Mouse (Mus musculus): ENCODE measurements at regions not wholly inside any gene's neighbourhood (a gene's known extent, or its start where the extent isn't known, plus 50 kb on each side); places are given as distances from the start of the nearest gene placed in this dataset.

DNA sequence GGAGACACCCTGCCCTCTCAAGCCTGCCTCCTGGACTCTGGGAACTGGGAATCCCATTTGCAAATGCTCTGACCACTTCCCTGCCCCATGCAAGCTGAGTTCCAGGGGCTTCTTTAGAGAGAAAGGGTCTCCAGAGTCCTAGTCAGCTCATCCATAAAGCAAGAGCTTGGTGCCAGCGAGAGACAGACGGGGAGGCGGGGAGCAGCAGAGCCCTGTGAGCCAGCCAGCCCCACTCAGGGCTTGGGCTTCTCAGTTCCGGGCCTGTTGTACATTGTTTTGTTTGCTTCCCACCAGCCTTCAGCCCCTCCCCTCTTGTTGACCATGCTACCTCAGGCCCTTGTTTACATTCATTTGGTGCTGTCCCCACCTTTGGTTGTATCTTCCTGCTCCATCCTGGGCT lies 143.9 kb upstream of the Thy1 start:
- H3K9me3 ChIP-seq (ENCODE audit: low read length), result no peaks in the 10 kb centered on the region
- H3K27ac ChIP-seq (ENCODE audit: low read depth), result no peak overlapping the region
- TF ChIP-seq EP300 (IDR thresholded peaks at IDR 0.05; ENCODE audit: low read depth) (no peak), CTCF (IDR thresholded peaks at IDR 0.05; ENCODE audit: low read depth) (no peak)
- no peak overlapping the region for H3K4me3 ChIP-seq (ENCODE audit: low read depth, low read length)
- H3K4me1 ChIP-seq (ENCODE audit: insufficient read depth), result no peaks in the 10 kb centered on the region
- H3K36me3 ChIP-seq (replicated peaks; ENCODE audit: insufficient read depth, low read length), result no peaks in the 10 kb centered on the region
- no peak overlapping the region for H3K9ac ChIP-seq (replicated peaks)
- WGBS (ENCODE audit: insufficient replicate concordance), result 52% methylated on average over 4 of the region's 4 CpGs
- ATAC-seq (no peak), DNase-seq (no peak)
- no peaks in the 10 kb centered on the region for H3K27me3 ChIP-seq (ENCODE audit: insufficient read depth, low read length)
- H3K4me2 ChIP-seq (ENCODE audit: low read depth, low read length), result no peak overlapping the region

DNA sequence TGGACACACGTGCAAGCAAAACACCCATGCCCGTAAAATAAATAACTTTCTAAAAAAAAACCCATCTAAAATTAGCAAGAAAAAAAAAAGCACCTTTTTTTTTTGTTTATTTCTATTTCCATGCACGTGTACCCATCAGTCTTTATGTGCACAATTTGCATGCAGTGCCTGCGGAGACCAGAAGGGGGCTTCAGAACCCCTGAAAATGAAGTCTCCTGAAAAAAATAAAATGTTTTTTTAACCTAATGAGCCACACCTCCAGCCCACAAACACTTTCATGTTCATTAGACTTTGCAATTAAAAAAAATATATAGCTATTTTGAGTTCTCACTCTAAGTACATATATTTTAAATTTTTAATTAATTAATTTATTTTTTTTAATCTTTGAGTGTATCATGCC lies 134.9 kb upstream of the Thy1 start:
- Histone ChIP-seq H3K36me3 (replicated peaks; ENCODE audit: insufficient read depth, low read length) (no peaks in the 10 kb centered on the region), H3K4me2 (ENCODE audit: low read depth, low read length) (no peak overlapping the region), H3K4me1 (ENCODE audit: insufficient read depth) (no peaks in the 10 kb centered on the region), H3K9ac (replicated peaks) (no peak overlapping the region), H3K27ac (ENCODE audit: low read depth) (no peak overlapping the region), H3K9me3 (ENCODE audit: low read length) (no peaks in the 10 kb centered on the region), H3K4me3 (ENCODE audit: low read depth, low read length) (no peak overlapping the region), H3K27me3 (ENCODE audit: insufficient read depth, low read length) (no peaks in the 10 kb centered on the region)
- WGBS (ENCODE audit: insufficient replicate concordance), result 76% methylated on average over 4 of the region's 4 CpGs
- DNase-seq (no peak), ATAC-seq (no peak)
- TF ChIP-seq CTCF (IDR thresholded peaks at IDR 0.05; ENCODE audit: low read depth) (no peak), EP300 (IDR thresholded peaks at IDR 0.05; ENCODE audit: low read depth) (no peak)

DNA sequence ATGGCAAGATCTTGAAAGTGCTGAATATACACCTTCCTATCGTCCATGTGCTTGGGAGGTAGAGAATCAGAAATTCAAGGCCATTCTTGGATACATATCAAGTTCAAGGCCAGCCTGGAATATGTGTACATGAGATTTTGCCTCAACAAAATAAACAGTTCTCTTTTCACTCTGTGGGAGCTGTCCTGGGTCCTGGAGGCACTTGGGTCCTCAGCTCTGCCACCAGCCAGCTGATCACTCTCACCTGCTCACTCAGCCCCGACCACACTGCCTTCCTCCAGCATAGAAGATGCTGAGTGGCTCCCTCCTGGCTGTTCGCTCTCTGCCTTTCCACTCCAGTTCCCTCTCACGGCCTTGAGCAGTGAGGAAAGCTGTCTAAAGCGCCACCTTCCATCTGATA lies 128.2 kb upstream of the Thy1 start:
- TF ChIP-seq EP300 (IDR thresholded peaks at IDR 0.05; ENCODE audit: low read depth), result no peak
- TF ChIP-seq CTCF (IDR thresholded peaks at IDR 0.05; ENCODE audit: low read depth), result no peak
- ATAC-seq, result no peak
- 43% methylated on average over 5 of the region's 5 CpGs for WGBS (ENCODE audit: insufficient replicate concordance)

DNA sequence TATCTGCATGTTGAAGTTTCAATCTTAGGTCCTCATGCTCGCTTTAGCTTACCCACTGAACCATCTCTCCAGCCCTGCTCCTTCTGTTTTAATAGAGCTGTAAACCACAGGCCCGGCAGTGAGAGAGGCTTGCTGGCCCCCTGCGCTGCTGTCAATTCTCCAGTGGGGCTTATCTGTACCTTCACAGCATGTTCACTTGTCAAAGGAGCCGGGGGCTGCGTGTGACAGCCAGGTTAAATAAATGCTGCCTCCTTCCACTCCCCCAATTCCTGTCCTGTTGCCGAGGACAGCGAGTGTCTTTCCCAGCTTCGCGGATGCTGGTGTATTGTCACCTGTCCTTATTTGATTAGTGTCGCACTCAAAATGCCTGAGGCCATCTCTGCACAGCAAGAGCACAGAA lies 125.7 kb upstream of the Thy1 start:
- H3K36me3 ChIP-seq (replicated peaks; ENCODE audit: insufficient read depth, low read length), result no peaks in the 10 kb centered on the region
- WGBS (ENCODE audit: insufficient replicate concordance), result 38% methylated on average over 10 of the region's 10 CpGs
- ATAC-seq (no peak), DNase-seq (no peak)
- no peak overlapping the region for H3K27ac ChIP-seq (ENCODE audit: low read depth)
- no peak overlapping the region for H3K4me2 ChIP-seq (ENCODE audit: low read depth, low read length)
- no peak overlapping the region for H3K9ac ChIP-seq (replicated peaks)
- H3K4me1 ChIP-seq (ENCODE audit: insufficient read depth), result no peaks in the 10 kb centered on the region
- no peak for TF ChIP-seq EP300 (IDR thresholded peaks at IDR 0.05; ENCODE audit: low read depth)
- H3K9me3 ChIP-seq (ENCODE audit: low read length), result no peaks in the 10 kb centered on the region
- no peak overlapping the region for H3K4me3 ChIP-seq (ENCODE audit: low read depth, low read length)
- 0 out of 2 replicates have a peak, but pooled peaks cover 10% of the 10 kb centered on the region for H3K27me3 ChIP-seq (ENCODE audit: insufficient read depth, low read length)

More for the DNA sequence above, 128.2 kb upstream of the Thy1 start:
- Histone ChIP-seq H3K36me3 (replicated peaks; ENCODE audit: insufficient read depth, low read length) (no peaks in the 10 kb centered on the region), H3K9me3 (ENCODE audit: low read length) (no peaks in the 10 kb centered on the region), H3K4me1 (ENCODE audit: insufficient read depth) (no peaks in the 10 kb centered on the region), H3K9ac (replicated peaks) (no peak overlapping the region), H3K4me2 (ENCODE audit: low read depth, low read length) (no peak overlapping the region), H3K4me3 (ENCODE audit: low read depth, low read length) (no peak overlapping the region), H3K27ac (ENCODE audit: low read depth) (no peak overlapping the region), H3K27me3 (ENCODE audit: insufficient read depth, low read length) (0 out of 2 replicates have a peak, but pooled peaks cover 2% of the 10 kb centered on the region)
- DNase-seq, result no peak

DNA sequence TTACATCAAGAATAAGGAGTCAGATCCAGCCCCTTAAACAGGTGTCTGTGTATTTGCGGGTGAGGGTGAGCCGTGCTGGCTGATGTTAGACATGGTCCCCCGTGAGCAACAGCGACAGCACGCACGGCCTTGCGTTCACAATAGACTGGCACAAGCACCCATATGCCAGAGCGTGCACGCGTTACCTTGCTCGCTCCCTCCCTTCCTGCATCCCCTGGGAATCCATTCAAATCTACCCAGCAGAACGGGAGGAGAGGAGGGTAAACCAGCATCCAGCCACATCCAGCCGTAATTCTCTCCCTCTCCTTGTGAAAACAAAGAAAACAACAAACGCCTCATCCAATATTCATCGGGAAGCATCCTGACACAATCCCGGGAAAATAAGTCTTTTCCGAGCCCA lies 124.2 kb upstream of the Thy1 start:
- Histone ChIP-seq H3K4me1 (ENCODE audit: insufficient read depth) (no peaks in the 10 kb centered on the region), H3K4me3 (ENCODE audit: low read depth, low read length) (no peak overlapping the region), H3K27me3 (ENCODE audit: insufficient read depth, low read length) (0 out of 2 replicates have a peak, but pooled peaks cover 12% of the 10 kb centered on the region), H3K9ac (replicated peaks) (no peak overlapping the region), H3K4me2 (ENCODE audit: low read depth, low read length) (no peak overlapping the region), H3K9me3 (ENCODE audit: low read length) (no peaks in the 10 kb centered on the region), H3K27ac (ENCODE audit: low read depth) (no peak overlapping the region), H3K36me3 (replicated peaks; ENCODE audit: insufficient read depth, low read length) (no peaks in the 10 kb centered on the region)
- DNase-seq (no peak), ATAC-seq (no peak)
- 72% methylated on average over 17 of the region's 17 CpGs for WGBS (ENCODE audit: insufficient replicate concordance)
- TF ChIP-seq EP300 (IDR thresholded peaks at IDR 0.05; ENCODE audit: low read depth), result no peak
- TF ChIP-seq CTCF (IDR thresholded peaks at IDR 0.05; ENCODE audit: low read depth), result no peak

DNA sequence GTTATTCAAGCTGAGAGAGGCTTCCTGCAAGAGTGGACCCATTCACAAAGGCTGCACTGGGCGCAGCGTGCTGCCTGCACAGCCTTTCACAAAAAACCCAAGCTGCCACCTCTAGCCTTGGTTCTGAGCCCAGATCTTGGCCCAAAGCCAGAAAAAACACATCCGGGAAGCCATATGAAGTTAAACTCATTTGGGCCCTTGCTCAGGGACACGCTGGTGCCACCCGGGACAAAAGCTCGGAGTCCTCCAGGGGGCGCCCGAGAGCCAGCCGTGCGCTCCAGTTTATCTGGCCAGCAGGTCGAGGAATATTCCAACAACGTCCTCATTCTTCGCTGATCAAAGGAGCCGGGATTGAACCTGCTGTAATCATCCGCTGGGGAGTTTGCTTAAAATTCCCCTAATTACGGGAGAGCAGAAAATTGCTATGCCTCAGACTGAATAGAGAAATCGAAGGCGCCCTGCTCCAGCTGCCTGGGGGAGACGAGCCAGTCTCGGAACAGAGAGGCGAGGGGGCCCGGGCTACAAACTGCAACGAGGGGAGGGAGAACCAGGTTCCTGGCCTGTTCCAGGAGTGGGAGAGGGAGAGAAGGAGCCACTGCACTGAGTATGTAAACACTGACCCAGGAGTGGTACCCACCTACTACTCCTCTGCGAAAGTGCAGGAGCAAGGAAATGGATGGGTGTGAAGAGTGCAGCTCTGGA lies 123.0 kb upstream of the Thy1 start:
- Histone ChIP-seq H3K27ac (ENCODE audit: low read depth) (no peak overlapping the region), H3K36me3 (replicated peaks; ENCODE audit: insufficient read depth, low read length) (no peaks in the 10 kb centered on the region), H3K4me1 (ENCODE audit: insufficient read depth) (no peaks in the 10 kb centered on the region), H3K9me3 (ENCODE audit: low read length) (no peaks in the 10 kb centered on the region), H3K4me3 (ENCODE audit: low read depth, low read length) (no peak overlapping the region), H3K27me3 (ENCODE audit: insufficient read depth, low read length) (0 out of 2 replicates have a peak, but pooled peaks cover 12% of the 10 kb centered on the region), H3K9ac (replicated peaks) (no peak overlapping the region), H3K4me2 (ENCODE audit: low read depth, low read length) (no peak overlapping the region)
- 20% methylated on average over 24 of the region's 24 CpGs for WGBS (ENCODE audit: insufficient replicate concordance)
- ATAC-seq (peak; percentile 47; the same call in 1 of the 2 replicates), DNase-seq (peak; percentile 82)
- TF ChIP-seq CTCF (IDR thresholded peaks at IDR 0.05; ENCODE audit: low read depth), result peak; percentile 82
- TF ChIP-seq EP300 (IDR thresholded peaks at IDR 0.05; ENCODE audit: low read depth), result no peak
